Mouse (Mus musculus) embryonic facial prominence, embryonic 13.5 days (tissue): ENCODE results near the gene Siae. TPM values are rescaled to one million over a fixed set of nuclear protein-coding genes. Genes with fewer than 3 reads are reported as not detected.

Experiments used
- ATAC-seq: fragments of 200-750 bp; cut with Nextera tagmentation; 2 replicates; pipeline ENCODE4 v1.8.0; 2017; ENCODE audit warnings: low read depth; ENCODE audit not compliant: insufficient number of reproducible peaks, insufficient read depth, low FRiP score, low TSS enrichment
- H3K27ac ChIP-seq: fragments of 300-500 bp; sonication (generic); 2 replicates; pipeline ENCODE4 v1.5.1; 2015; ENCODE audit warnings: moderate library complexity, mild to moderate bottlenecking, inconsistent platforms
- H3K27me3 ChIP-seq: fragments of 300-500 bp; sonication (generic); 2 replicates; pipeline ENCODE4 v1.6.1; 2015; ENCODE audit warnings: mild to moderate bottlenecking, inconsistent platforms
- H3K36me3 ChIP-seq: fragments of 300-500 bp; sonication (generic); 2 replicates; pipeline ENCODE4 v1.6.1; 2015; ENCODE audit warnings: mild to moderate bottlenecking, inconsistent platforms
- H3K4me1 ChIP-seq: fragments of 300-500 bp; sonication (generic); 2 replicates; pipeline ENCODE4 v1.6.1; 2015; ENCODE audit warnings: inconsistent platforms
- H3K4me2 ChIP-seq: fragments of 300-500 bp; sonication (generic); 2 replicates; pipeline ENCODE4 v1.6.1; 2015; ENCODE audit warnings: moderate library complexity, mild to moderate bottlenecking, inconsistent platforms
- H3K4me3 ChIP-seq: fragments of 300-500 bp; sonication (generic); 2 replicates; pipeline ENCODE4 v1.5.1; 2015; ENCODE audit warnings: mild to moderate bottlenecking, inconsistent platforms
- H3K9ac ChIP-seq: fragments of 300-500 bp; sonication (generic); 2 replicates; pipeline ENCODE4 v1.6.1; 2015; ENCODE audit warnings: mild to moderate bottlenecking, inconsistent platforms
- H3K9me3 ChIP-seq: fragments of 300-500 bp; sonication (generic); 2 replicates; pipeline ENCODE4 v1.6.1; 2016; ENCODE audit warnings: inconsistent platforms
- WGBS: fragments of 180-500 bp; shearing (Covaris S2); methylation state at CpG from one replicate; pipeline ENCODE4 v1.1.7; 2015; ENCODE audit warnings: mixed read lengths; 5-methylcytosine and 5-hydroxymethylcytosine counted together
- polyA plus RNA-seq: library from polyadenylated mRNA; unstranded; fragments of >200 nt; fragmentation: Nextera tagmentation; extraction: Ambion mirVana; gene quantifications from 2 replicates; pipeline ENCODE4 v1.2.1, GENCODE M21; 2015

Gene Siae
- polyA plus RNA-seq, 1 experiment from 2014 or later, result 9.5 TPM

DNA sequence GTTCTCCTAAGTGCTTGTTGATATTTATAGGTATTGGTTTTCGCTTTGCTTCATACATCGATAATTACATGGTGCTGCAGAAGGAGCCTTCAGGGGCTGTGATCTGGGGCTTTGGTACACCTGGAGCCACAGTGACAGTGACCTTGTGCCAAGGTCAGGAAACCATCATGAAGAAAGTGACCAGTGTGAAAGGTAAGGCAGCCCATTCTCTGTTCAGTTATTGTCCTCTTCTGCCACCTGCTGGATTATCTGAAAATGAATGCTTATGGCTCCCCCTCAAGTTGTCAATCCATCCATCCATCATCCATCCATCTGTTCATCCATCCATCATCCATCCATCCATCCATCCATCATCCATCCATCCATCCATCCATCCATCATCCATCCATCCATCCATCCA lies 61.3 kb downstream of the Siae start:
- H3K36me3 ChIP-seq, result no peaks in the 10 kb centered on the region
- H3K4me3 ChIP-seq, result no peak overlapping the region
- H3K9ac ChIP-seq, result no peak overlapping the region
- H3K27ac ChIP-seq, result no peak overlapping the region
- no peak for ATAC-seq
- WGBS, result 56% methylated on average over 2 of the region's 2 CpGs
- H3K4me1 ChIP-seq, result peaks cover 7% of the 10 kb centered on the region; the same call in 1 of the 2 replicates
- no peak overlapping the region for H3K4me2 ChIP-seq
- H3K9me3 ChIP-seq, result no peaks in the 10 kb centered on the region
- H3K27me3 ChIP-seq, result peaks cover 4% of the 10 kb centered on the region; the same call in 1 of the 2 replicates

GRCm38 (mm10) chr9:37621290-37621689 lies 65.8 kb downstream of the Siae start:
- H3K27ac ChIP-seq, result no peak overlapping the region
- 86% methylated on average over 6 of the region's 6 CpGs for WGBS
- H3K4me3 ChIP-seq, result no peak overlapping the region
- H3K4me1 ChIP-seq, result peaks cover 16% of the 10 kb centered on the region
- H3K9me3 ChIP-seq, result no peaks in the 10 kb centered on the region
- H3K36me3 ChIP-seq, result no peaks in the 10 kb centered on the region
- peaks cover 1% of the 10 kb centered on the region; the same call in 1 of the 2 replicates for H3K27me3 ChIP-seq
- H3K9ac ChIP-seq, result no peak overlapping the region
- ATAC-seq, result no peak
- H3K4me2 ChIP-seq, result no peak overlapping the region

DNA sequence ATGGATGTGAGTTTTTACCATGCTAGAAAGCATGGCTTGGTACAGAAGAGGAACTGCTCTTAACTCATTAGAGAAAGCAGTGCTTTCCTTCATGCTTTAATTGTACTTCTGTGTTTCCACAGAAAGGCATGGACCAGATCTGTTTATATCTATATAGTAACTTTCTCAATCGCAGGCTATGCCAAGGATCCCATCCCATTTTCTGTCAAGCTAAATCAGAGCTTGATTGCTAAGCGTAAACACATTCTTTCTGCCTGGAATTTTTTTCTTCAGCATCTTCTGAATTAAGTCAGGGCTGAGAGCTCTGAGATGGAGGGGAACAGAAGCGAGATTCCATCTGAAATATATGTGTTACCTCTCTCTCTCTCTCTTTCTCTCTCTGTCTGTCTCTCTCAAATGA lies 68.5 kb downstream of the Siae start:
- H3K9me3 ChIP-seq, result no peaks in the 10 kb centered on the region
- ATAC-seq, result no peak
- no peak overlapping the region for H3K4me3 ChIP-seq
- H3K4me1 ChIP-seq, result peaks cover 18% of the 10 kb centered on the region
- no peaks in the 10 kb centered on the region for H3K36me3 ChIP-seq
- H3K9ac ChIP-seq, result no peak overlapping the region
- H3K27me3 ChIP-seq, result no peaks in the 10 kb centered on the region
- no peak overlapping the region for H3K27ac ChIP-seq
- 50% methylated on average over 3 of the region's 3 CpGs for WGBS
- no peak overlapping the region for H3K4me2 ChIP-seq

DNA sequence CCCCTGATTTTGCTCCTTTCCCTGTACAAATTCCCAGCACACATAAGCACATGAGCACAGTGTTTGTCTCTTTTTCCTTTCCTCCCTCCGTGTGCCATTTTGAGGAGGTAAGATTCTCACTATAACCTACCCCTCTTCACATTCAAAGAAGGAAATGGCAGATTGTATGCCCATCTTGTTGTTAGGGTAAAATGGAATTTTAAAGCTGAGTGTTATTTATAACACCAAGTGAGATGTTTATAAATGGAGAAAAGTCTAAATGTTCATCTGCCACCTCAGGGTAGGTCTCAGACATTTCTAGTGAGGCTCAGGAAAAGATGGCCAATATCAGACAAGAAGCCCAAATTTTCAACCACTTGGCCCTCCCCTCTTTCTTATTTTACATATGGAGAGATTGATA lies 69.0 kb downstream of the Siae start:
- 67% methylated on average over 1 of the region's 1 CpGs for WGBS
- H3K27ac ChIP-seq, result no peak overlapping the region
- peaks cover 18% of the 10 kb centered on the region for H3K4me1 ChIP-seq
- H3K9me3 ChIP-seq, result no peaks in the 10 kb centered on the region
- H3K4me2 ChIP-seq, result no peak overlapping the region
- no peak overlapping the region for H3K4me3 ChIP-seq
- H3K27me3 ChIP-seq, result no peaks in the 10 kb centered on the region
- no peak overlapping the region for H3K9ac ChIP-seq
- ATAC-seq, result no peak
- no peaks in the 10 kb centered on the region for H3K36me3 ChIP-seq

DNA sequence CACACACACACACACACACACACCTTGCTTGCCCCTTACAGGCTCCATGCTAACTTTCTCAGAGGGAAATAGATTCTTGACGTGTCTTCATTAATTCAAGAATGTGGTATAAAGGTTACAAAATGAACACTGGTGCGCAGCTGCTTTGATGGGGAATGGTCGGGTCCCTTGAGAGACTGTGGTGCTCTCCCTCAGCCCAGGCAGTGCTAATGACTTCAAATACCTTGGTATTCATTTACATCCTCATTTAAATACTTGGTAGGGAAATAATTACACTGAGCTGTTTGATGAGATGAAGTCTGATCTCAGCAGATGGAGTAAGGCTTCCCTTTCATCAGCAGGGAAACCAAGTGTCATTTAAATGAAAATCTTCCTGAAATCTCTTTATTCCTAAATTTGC lies 69.6 kb downstream of the Siae start:
- no peak for ATAC-seq

DNA sequence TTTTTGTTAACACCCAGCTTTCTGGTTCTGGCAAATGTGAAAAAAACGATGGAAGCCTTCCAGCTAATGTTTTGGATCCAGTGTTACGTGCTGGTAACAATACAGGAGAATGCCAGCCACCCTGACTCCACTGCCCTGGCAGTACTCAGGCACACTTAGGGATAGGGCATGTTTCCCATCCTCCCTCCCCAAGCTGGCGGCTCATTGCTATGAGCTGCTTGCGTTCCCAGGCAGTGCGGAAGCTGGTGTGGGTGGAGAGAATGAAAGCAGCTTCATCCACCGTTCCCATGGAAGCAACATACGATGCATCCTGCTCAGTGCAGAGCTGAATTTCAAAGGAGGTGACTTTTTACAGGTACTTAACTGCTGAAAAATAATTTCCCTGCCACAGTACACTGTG lies 70.1 kb downstream of the Siae start:
- no peaks in the 10 kb centered on the region for H3K36me3 ChIP-seq
- H3K4me3 ChIP-seq, result no peak overlapping the region
- H3K27ac ChIP-seq, result no peak overlapping the region; the same call in 1 of the 2 replicates
- H3K9ac ChIP-seq, result no peak overlapping the region
- no peaks in the 10 kb centered on the region for H3K9me3 ChIP-seq
- 27% methylated on average over 7 of the region's 7 CpGs for WGBS
- ATAC-seq, result no peak
- H3K4me2 ChIP-seq, result no peak overlapping the region
- H3K4me1 ChIP-seq, result peaks cover 18% of the 10 kb centered on the region
- H3K27me3 ChIP-seq, result no peaks in the 10 kb centered on the region

More for the DNA sequence above, 69.6 kb downstream of the Siae start:
- Histone ChIP-seq H3K36me3 (no peaks in the 10 kb centered on the region), H3K4me1 (peaks cover 18% of the 10 kb centered on the region), H3K4me2 (no peak overlapping the region), H3K9me3 (no peaks in the 10 kb centered on the region), H3K27me3 (no peaks in the 10 kb centered on the region), H3K9ac (no peak overlapping the region; the same call in 1 of the 2 replicates), H3K4me3 (no peak overlapping the region), H3K27ac (no peak overlapping the region)
- WGBS, result 52% methylated on average over 3 of the region's 3 CpGs

- peaks cover 18% of the 10 kb centered on the region for H3K4me1 ChIP-seq
- no peak for ATAC-seq
- H3K36me3 ChIP-seq, result no peaks in the 10 kb centered on the region
- H3K4me2 ChIP-seq, result no peak overlapping the region
- 19% methylated on average over 3 of the region's 3 CpGs for WGBS
- no peaks in the 10 kb centered on the region for H3K27me3 ChIP-seq
- no peaks in the 10 kb centered on the region for H3K9me3 ChIP-seq
- no peak overlapping the region for H3K4me3 ChIP-seq
- H3K27ac ChIP-seq, result no peak overlapping the region
- no peak overlapping the region for H3K9ac ChIP-seq
These were observed 70.6 kb downstream of the Siae start for GRCm38 (mm10) chr9:37626103-37626567.

GRCm38 (mm10) chr9:37627263-37627662 lies 71.8 kb downstream of the Siae start:
- Histone ChIP-seq H3K4me2 (no peak overlapping the region), H3K27me3 (no peaks in the 10 kb centered on the region), H3K4me3 (no peak overlapping the region), H3K27ac (no peak overlapping the region), H3K36me3 (no peaks in the 10 kb centered on the region), H3K4me1 (peaks cover 14% of the 10 kb centered on the region), H3K9me3 (no peaks in the 10 kb centered on the region), H3K9ac (no peak overlapping the region)
- ATAC-seq, result no peak
- 96% methylated on average over 1 of the region's 1 CpGs for WGBS

GRCm38 (mm10) chr9:37628581-37628980 lies 73.1 kb downstream of the Siae start:
- H3K4me2 ChIP-seq, result no peak overlapping the region
- H3K4me1 ChIP-seq, result peaks cover 10% of the 10 kb centered on the region
- ATAC-seq, result no peak

GRCm38 (mm10) chr9:37629941-37630340 lies 74.4 kb downstream of the Siae start:
- Histone ChIP-seq H3K9me3 (no peaks in the 10 kb centered on the region), H3K9ac (no peak overlapping the region), H3K27ac (no peak overlapping the region), H3K4me3 (no peak overlapping the region), H3K4me2 (no peak overlapping the region), H3K36me3 (no peaks in the 10 kb centered on the region), H3K27me3 (no peaks in the 10 kb centered on the region), H3K4me1 (peaks cover 10% of the 10 kb centered on the region)
- ATAC-seq, result no peak
- WGBS, result 83% methylated on average over 2 of the region's 2 CpGs

More at GRCm38 (mm10) chr9:37628581-37628980, 73.1 kb downstream of the Siae start:
- H3K27ac ChIP-seq, result no peak overlapping the region
- WGBS, result 64% methylated on average over 4 of the region's 4 CpGs
- H3K4me3 ChIP-seq, result no peak overlapping the region
- H3K9ac ChIP-seq, result no peak overlapping the region
- no peaks in the 10 kb centered on the region for H3K36me3 ChIP-seq
- H3K9me3 ChIP-seq, result no peaks in the 10 kb centered on the region
- H3K27me3 ChIP-seq, result no peaks in the 10 kb centered on the region

- no peaks in the 10 kb centered on the region for H3K27me3 ChIP-seq
- no peak for ATAC-seq
- no peak overlapping the region for H3K4me3 ChIP-seq
- H3K4me1 ChIP-seq, result no peaks in the 10 kb centered on the region
- 84% methylated on average over 2 of the region's 2 CpGs for WGBS
- H3K9ac ChIP-seq, result no peak overlapping the region
- no peak overlapping the region for H3K27ac ChIP-seq
- H3K4me2 ChIP-seq, result no peak overlapping the region
- no peaks in the 10 kb centered on the region for H3K36me3 ChIP-seq
- H3K9me3 ChIP-seq, result no peaks in the 10 kb centered on the region
These were observed 76.8 kb downstream of the Siae start for GRCm38 (mm10) chr9:37632305-37632704.

DNA sequence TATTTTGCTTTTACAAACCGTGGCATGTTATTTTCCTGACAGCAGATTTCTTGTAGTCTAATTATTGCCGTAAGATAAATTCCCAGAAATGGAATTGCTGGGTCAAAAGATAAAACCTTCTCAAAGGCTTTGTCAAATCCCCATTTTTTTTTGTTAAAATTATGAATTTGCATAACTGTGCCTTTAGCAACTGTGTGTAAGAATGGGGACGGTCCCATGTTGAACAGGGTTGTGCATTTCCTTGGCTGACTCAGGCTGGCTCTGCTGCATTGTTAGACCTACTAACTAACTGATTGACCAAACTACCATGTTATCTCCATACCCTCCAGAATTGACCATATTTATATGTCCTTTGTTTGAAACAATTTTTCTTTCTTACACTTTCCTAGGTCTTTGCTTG lies 78.8 kb downstream of the Siae start:
- no peak overlapping the region for H3K4me2 ChIP-seq
- H3K27ac ChIP-seq, result no peak overlapping the region
- H3K4me1 ChIP-seq, result no peaks in the 10 kb centered on the region
- no peaks in the 10 kb centered on the region for H3K36me3 ChIP-seq
- ATAC-seq, result no peak
- H3K9me3 ChIP-seq, result no peaks in the 10 kb centered on the region
- WGBS, result 87% methylated on average over 3 of the region's 3 CpGs
- H3K27me3 ChIP-seq, result no peaks in the 10 kb centered on the region
- H3K4me3 ChIP-seq, result no peak overlapping the region
- no peak overlapping the region for H3K9ac ChIP-seq

- Histone ChIP-seq H3K4me2 (no peak overlapping the region), H3K9me3 (no peaks in the 10 kb centered on the region), H3K27ac (no peak overlapping the region), H3K4me1 (no peaks in the 10 kb centered on the region), H3K36me3 (no peaks in the 10 kb centered on the region), H3K27me3 (no peaks in the 10 kb centered on the region), H3K9ac (no peak overlapping the region), H3K4me3 (no peak overlapping the region)
- ATAC-seq, result no peak
- 19% methylated on average over 7 of the region's 7 CpGs for WGBS
These were observed 80.8 kb downstream of the Siae start for GRCm38 (mm10) chr9:37636335-37636734.
